Mouse (Mus musculus): ENCODE measurements around the gene Sec14l2.
A peak's percentile ranks its signal among the peaks of the same experiment; 100 is the strongest.

The Sec14l2 gene

GRCm38 (mm10) chr11:4101851-4102250 is 21.4 kb downstream of the Sec14l2 start:
- no peak for DNase-seq (ENCODE audit: low read depth in 2 of 2, low spot score in 2 of 2)

- DNase-seq (ENCODE audit: low read depth in 2 of 2, low spot score in 2 of 2), result no peak
Observed at GRCm38 (mm10) chr11:4099447-4099846, 23.8 kb downstream of the Sec14l2 start.

DNA sequence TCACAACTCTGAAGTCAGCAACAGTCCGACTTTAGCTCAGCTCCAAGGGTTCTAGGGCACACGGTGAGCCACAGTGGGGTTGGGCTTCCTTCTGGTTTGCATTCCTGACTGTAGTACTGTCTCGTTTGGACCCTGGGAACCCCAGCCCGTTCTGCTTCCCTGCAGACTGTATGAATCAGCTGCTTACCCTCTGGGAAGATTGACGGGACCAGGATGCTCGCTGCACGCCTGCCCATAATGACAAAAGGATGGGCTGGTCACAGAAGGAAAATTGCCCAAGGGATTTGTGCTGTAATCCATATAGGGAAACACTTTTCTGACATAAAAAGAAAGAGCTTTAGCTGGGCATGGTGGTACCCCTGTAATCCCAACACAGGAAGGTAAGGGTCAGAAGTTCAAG is 24.4 kb downstream of the Sec14l2 start:
- DNase-seq (ENCODE audit: low read depth in 2 of 2, low spot score in 2 of 2), result no peak

- peak in 1 of 2 experiments; percentile 18 for DNase-seq (ENCODE audit: low read depth in 2 of 2, low spot score in 2 of 2)
Observed at GRCm38 (mm10) chr11:4098120-4098519, 25.1 kb downstream of the Sec14l2 start.

GRCm38 (mm10) chr11:4097091-4097621 is 26.1 kb downstream of the Sec14l2 start:
- no peak for DNase-seq (ENCODE audit: low read depth in 2 of 2, low spot score in 2 of 2)

DNA sequence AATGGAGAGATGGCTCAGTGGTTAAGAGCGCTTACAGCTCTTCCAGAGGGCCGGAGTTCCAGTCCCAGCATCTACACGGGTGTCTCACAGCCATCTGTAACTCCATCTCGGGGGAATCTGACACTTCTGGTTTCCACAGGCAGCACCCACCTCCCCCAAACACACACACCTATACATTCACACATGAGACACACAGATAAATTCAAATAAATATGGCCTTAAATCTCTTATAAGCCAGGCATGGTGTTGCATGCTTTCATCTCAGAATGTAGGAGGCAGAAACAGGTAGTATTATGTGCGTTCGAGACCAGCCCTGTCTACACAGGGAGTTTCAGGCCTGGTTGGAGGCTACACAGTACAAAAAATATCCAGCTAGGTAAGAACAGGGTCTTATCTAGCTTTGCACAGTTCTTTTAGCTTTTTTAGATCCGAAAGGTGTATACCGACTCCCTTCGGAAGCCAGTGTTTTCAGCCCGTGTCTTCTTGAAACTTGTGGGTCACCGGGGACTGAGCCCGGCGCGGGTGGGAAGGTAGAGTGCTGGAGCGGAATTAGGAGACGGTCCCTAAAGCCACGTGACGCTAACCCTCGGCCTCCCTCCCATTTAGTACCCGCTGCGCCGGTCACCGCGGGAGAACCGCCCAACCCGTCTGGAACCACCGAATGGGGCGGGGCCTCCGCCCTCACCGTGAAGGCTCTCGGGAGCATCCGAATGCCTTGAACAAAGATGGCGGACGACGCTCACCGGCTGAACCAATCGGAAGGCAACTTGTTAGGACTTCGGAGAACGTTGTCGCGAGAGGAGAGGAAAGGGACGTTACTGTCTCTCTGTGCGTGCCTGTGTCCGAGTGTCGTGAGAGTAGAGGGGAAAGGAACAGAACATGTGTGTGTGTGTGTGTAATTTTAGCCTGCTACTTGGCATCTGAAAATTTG is 26.9 kb downstream of the Sec14l2 start:
- DNase-seq (ENCODE audit: low read depth in 2 of 2, low spot score in 2 of 2), result peak; percentile 86 to 88

GRCm38 (mm10) chr11:4095171-4096053 is 27.8 kb downstream of the Sec14l2 start, which contains the start of gene Mtfp1:
Gene Mtfp1, minus strand, starts transcription at chr11:4095445.
- DNase-seq (ENCODE audit: low read depth in 2 of 2, low spot score in 2 of 2), result peak; percentile 26 to 33

- peak; percentile 73 to 77 for DNase-seq (ENCODE audit: low read depth in 2 of 2, low spot score in 2 of 2)
Observed at GRCm38 (mm10) chr11:4094378-4095170, 28.6 kb downstream of the Sec14l2 start.

DNA sequence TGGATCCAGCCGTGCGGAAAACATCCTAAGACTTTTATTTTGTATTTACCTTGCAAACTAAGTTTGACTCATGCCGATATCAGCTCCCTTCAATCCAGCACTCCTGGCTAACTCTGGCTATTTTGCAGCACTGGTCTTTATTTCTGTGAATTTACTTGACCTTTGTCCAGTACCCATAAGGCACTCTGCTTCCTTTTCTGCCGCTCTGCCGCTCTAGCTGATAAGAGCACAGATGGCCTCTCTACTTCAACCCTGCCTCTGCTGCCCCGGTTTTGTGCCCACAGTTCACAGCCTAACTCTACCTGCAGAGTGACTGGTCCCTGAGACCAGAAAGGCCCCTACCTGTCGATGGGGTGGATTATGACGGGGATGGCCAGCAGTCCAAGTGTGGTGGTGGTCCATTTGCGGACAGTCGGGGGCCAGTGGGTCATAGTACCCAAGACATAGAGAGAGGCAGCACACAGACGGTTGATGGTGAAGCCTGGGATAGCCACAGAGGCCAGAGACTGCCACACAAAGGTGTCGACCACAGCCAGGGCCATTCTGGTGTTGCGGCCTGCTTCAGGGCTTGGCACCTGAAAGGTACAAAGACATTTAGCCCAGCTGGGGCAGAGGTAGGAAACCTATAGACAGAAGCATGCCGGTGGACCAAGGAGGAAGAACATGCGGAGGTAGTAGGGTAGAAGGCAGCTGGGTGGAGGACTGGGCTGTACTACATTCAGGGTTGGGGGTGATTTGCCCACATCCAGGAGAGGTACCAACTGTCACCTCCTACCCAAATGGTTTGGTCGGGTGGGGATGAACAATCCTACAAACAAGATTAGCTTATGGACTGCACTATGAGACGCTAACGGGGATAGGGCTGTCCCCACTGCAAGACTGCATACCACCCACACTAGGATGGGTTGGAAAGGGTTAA is 29.5 kb downstream of the Sec14l2 start:
- DNase-seq (ENCODE audit: low read depth in 2 of 2, low spot score in 2 of 2), result no peak

DNA sequence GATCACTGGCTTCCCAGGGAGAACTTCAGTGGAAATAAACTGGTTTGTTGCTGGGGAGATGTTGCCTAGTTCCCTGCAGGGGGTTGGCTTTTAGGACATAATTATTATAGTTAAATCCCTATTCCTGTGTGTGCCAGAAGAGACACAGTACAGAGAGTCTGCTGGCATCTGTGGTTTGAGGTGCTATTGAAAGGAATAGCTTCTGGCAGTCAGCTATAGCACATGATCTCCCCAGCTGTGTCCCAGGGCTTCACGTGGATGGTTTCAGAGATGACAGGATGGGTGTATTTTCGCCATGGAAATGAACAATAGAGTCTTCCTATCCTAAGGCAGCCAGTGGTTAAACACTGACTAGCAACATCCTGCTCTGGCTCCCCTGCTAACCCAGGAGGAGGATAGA is 35.9 kb downstream of the Sec14l2 start:
- DNase-seq (ENCODE audit: low read depth in 2 of 2, low spot score in 2 of 2), result no peak

- no peak for DNase-seq (ENCODE audit: low read depth in 2 of 2, low spot score in 2 of 2)
Observed at GRCm38 (mm10) chr11:4086246-4086645, 37.0 kb downstream of the Sec14l2 start.

DNA sequence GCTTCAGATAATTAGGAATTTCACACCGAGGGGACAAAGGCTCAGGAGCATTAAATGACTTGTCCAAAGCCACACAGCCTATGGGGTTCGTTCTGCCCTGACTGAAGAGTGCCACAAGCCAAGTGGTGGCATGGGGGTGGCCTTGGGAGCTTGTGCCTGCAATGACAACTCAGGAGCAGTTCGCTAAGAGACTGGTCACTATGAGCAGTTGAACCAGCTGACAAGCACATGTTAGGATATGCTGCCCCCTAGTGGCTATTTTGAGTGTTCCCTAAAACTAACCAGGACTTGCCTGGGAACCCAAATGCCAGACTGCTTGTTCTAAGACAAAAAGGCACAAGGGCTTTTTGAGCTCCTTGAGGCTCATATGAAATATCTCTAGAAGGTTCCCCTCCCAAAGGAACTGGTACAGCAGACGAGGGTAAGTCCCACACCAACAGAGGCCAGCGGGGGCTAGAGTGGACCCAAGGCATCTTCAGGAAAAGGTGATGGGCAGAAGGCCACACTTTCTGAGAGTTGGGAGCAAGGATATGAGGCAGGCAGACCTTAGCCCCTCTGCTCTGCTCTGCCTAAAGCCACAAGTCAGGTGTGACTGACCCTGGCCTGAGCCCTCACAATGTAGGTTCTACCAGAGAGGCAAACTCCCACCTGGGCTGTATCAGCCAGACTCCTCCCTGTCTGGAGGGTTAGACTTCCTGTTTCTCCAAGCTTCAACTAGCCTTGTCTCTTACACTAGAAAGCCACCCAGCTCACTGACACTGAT is 39.7 kb downstream of the Sec14l2 start:
- peak; percentile 35 to 47 for DNase-seq (ENCODE audit: low read depth in 2 of 2, low spot score in 2 of 2)

DNA sequence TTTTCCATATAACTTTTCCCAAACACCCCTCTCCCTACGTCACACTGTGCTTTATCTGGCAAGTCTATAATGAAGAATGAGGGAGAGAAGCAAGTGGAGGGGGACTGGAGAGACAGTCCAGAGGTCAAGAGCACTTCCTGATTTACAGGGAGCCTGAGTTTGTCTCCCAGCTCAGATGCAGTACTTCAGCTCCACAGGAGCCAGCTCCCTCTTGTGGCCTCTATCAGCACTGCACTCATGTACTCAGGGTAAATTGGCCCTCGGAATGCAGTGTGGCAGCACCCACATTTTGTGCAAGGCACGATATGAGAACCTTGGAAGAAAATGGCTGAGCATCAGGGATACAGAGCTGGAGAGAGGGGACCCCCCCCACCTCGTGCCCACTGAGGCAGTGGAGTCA is 43.0 kb downstream of the Sec14l2 start:
- peak in 1 of 2 experiments; percentile 37 for DNase-seq (ENCODE audit: low read depth in 2 of 2, low spot score in 2 of 2)

DNA sequence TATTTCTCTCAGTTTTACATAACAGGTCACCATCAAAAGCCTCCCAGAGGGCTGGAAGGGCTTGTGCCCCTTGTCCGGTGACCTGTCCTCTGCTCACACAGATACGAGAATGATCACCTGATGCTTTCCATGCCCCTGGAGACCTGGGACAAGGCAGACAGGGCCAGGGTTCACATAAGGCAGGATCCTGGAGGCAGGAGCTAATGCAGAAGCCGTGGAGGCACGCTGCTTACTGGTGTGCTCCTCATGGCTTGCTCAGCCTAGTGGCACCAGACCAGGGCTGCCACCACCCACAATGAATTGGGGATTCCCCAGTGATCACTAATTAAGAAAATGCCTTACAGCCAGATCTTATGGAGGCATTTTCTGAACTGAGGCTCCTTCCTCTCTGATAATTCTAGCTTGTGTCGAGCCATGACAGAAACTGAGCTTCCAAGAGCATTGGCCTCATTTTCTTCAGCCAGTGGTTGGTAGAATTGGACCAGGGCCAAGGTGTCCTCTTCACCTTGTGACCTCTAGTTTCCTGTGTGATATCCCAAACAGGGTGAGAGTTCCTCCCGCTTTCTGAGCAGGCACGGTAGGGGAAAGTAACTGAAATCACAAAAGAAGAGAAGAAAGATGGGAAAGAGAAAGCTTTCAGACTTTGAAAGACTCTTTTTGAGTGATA is 44.8 kb downstream of the Sec14l2 start:
- DNase-seq (ENCODE audit: low read depth in 2 of 2, low spot score in 2 of 2), result no peak

DNA sequence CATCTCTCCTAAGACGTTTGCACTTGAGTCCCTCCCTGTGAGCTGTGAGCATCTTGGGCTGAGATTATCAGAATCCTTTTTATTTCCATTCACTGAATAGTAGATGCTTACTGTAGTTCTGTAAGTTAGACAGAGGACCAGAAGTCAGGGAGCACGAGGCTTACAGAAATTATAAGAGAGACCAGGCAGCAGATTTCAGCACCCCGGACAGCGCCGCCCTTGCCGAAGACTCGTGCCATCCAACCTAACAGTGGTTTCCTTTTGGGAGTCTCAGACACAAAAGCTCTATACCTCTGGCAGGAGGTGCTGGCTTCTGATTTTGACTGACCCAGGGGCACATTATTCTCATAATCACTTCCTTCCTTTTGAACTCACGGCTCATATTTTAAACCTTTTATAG is 46.6 kb downstream of the Sec14l2 start:
- no peak for DNase-seq (ENCODE audit: low read depth in 2 of 2, low spot score in 2 of 2)

- no peak for DNase-seq (ENCODE audit: low read depth in 2 of 2, low spot score in 2 of 2)
Observed at GRCm38 (mm10) chr11:4069664-4070063, 53.6 kb downstream of the Sec14l2 start.

DNA sequence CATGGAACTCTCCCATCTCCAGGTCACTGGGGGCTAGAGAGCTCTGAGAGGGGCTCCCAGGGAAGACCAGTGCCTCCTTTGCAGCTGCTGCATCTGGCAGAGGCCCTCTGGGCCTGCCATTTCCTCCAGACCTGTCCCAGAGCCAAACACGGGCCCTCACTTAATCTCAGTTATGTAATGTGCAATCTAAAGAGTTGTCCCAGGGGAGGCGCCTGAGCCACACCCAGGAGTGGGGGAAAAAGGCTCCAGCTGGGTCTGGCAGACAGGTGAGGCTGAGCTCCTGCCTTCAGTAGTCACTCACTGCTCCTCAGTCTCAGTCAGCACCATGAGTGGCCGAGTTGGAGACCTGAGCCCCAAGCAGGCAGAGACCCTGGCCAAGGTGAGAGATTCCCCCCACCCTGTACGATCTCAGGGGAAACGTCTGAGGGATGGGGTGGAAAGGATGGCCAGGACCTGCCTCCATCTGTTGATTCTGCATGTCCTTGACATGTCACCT is 58.5 kb downstream of the Sec14l2 start, which contains the start of gene Sec14l3:
Gene Sec14l3, plus strand, starts transcription at position 215 of the 496 bp plus-strand sequence.
- no peak for DNase-seq (ENCODE audit: low read depth in 2 of 2, low spot score in 2 of 2)

DNA sequence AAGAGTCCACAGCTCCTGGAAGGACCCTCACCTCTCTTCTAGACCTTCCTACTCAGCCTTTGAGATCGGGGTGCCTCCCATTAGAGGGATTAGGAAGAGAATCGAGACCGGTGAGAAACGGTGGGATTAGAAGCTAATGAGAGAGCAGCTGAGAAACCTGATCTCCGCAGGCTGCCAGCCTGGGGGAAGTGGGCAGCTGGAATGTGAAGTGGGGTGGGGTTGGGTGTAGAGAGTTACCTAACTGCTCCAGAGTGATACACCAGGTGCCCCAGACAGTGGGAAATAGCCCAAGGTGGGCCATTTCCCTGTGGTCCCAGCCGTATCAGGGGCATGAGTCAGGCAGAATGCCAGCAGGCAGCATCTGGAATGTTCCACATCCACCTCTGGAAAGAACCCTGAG is 60.2 kb downstream of the Sec14l2 start:
- no peak for DNase-seq (ENCODE audit: low read depth in 2 of 2, low spot score in 2 of 2)
